Mouse (Mus musculus): Measurements from ENCODE around the gene Gpn3.
"Not testable (repeated sequence)": the region's sequence is repeated elsewhere in the genome, so short reads cannot be mapped to it uniquely, and the experiment has no call there.

The Gpn3 gene

GRCm38 (mm10) chr5:122390006-122390405 lies 18.3 kb downstream of the Gpn3 start:
- in situ Hi-C loops (cut with MseI, MboI), result no loop called here

GRCm38 (mm10) chr5:122390671-122391070 lies 19.0 kb downstream of the Gpn3 start:
- in situ Hi-C loops (cut with MseI, MboI), result no loop called here

- in situ Hi-C loops (cut with MseI, MboI), result no loop called here
Measured at GRCm38 (mm10) chr5:122391178-122391785, 19.6 kb downstream of the Gpn3 start.

GRCm38 (mm10) chr5:122391786-122392180 lies 20.1 kb downstream of the Gpn3 start, which contains the start of gene Arpc3:
TSS of gene Arpc3 (plus strand) at chr5:122391878.
- in situ Hi-C loops (cut with MseI, MboI), result no loop called here

- in situ Hi-C loops (cut with MseI, MboI), result no loop called here
Measured at GRCm38 (mm10) chr5:122392227-122393004, 20.7 kb downstream of the Gpn3 start.

GRCm38 (mm10) chr5:122393887-122394286 lies 22.2 kb downstream of the Gpn3 start:
- in situ Hi-C loops (cut with MseI, MboI), result no loop called here

- in situ Hi-C loops (cut with MseI, MboI), result no loop called here
Measured at GRCm38 (mm10) chr5:122396791-122397190, 25.1 kb downstream of the Gpn3 start.

- in situ Hi-C loops (cut with MseI, MboI), result no loop called here
Measured at GRCm38 (mm10) chr5:122397495-122397894, 25.8 kb downstream of the Gpn3 start.

- in situ Hi-C loops (cut with MseI, MboI), result no loop called here
Measured at GRCm38 (mm10) chr5:122399871-122400270, 28.2 kb downstream of the Gpn3 start.

- in situ Hi-C loops (cut with MseI, MboI), result no loop called here
Measured at GRCm38 (mm10) chr5:122400628-122401302, 29.1 kb downstream of the Gpn3 start.

GRCm38 (mm10) chr5:122401303-122401640 lies 29.6 kb downstream of the Gpn3 start:
- in situ Hi-C loops (cut with MseI, MboI), result no loop called here

GRCm38 (mm10) chr5:122402160-122402559 lies 30.5 kb downstream of the Gpn3 start:
- in situ Hi-C loops (cut with MseI, MboI), result no loop called here

- in situ Hi-C loops (cut with MseI, MboI), result no loop called here
Measured at GRCm38 (mm10) chr5:122402772-122403171, 31.1 kb downstream of the Gpn3 start.

GRCm38 (mm10) chr5:122403362-122403761 lies 31.7 kb downstream of the Gpn3 start:
- in situ Hi-C loops (cut with MseI, MboI), result no loop called here

GRCm38 (mm10) chr5:122405537-122405936 lies 33.9 kb downstream of the Gpn3 start:
- in situ Hi-C loops (cut with MseI, MboI), result no loop called here

- in situ Hi-C loops (cut with MseI, MboI), result no loop called here
Measured at GRCm38 (mm10) chr5:122409692-122410645, 38.3 kb downstream of the Gpn3 start.

- in situ Hi-C loops (cut with MseI, MboI), result no loop called here
Measured at GRCm38 (mm10) chr5:122411892-122412291, 40.2 kb downstream of the Gpn3 start.

GRCm38 (mm10) chr5:122412826-122413225 lies 41.1 kb downstream of the Gpn3 start:
- in situ Hi-C loops (cut with MseI, MboI), result no loop called here

- in situ Hi-C loops (cut with MseI, MboI), result no loop called here
Measured at GRCm38 (mm10) chr5:122414351-122414750, 42.7 kb downstream of the Gpn3 start.

GRCm38 (mm10) chr5:122415465-122415864 lies 43.8 kb downstream of the Gpn3 start:
- in situ Hi-C loops (cut with MseI, MboI), result no loop called here

- in situ Hi-C loops (cut with MseI, MboI), result not testable (repeated sequence)
Measured at GRCm38 (mm10) chr5:122420676-122421075, 49.0 kb downstream of the Gpn3 start.
